Mouse (Mus musculus) ES-E14 (cell line): ENCODE measurements around the gene 5330417H12Rik. TPM values are rescaled to one million over a fixed set of nuclear protein-coding genes. Genes with fewer than 3 reads are reported as not detected.
A peak's percentile ranks its signal among the peaks of the same experiment; 100 is the strongest.

Experiments used
- DNase-seq: peaks from one replicate; pipeline ENCODE4 v3.0.0-alpha.2; 2013; ENCODE audit warnings: low read depth, low spot score
- H3K27ac ChIP-seq: 2 replicates; pipeline ENCODE4 v1.5.1; 2012; ENCODE audit warnings: low read depth, mild to moderate bottlenecking, low read length, moderate library complexity, mixed read lengths; ENCODE audit not compliant: poor library complexity, insufficient read depth, severe bottlenecking
- H3K36me3 ChIP-seq: 2 replicates; pipeline ENCODE4 v1.6.1; 2012; ENCODE audit warnings: mild to moderate bottlenecking, low read length, moderate library complexity, mixed read lengths; ENCODE audit not compliant: control insufficient read depth, poor library complexity, insufficient read depth, severe bottlenecking
- H3K4me1 ChIP-seq, 2 experiments: fragments of 150-350 bp in 1 of 2; sonication (generic) in 1 of 2; 2 replicates each; pipeline ENCODE4 v1.6.1; 2012; ENCODE audit warnings: low read length in 2 of 2, mild to moderate bottlenecking in 1 of 2, mixed read lengths in 1 of 2; ENCODE audit not compliant: control insufficient read depth in 2 of 2, insufficient read depth in 2 of 2, poor library complexity in 1 of 2
- H3K4me3 ChIP-seq, 2 experiments: fragments of 150-350 bp in 1 of 2; sonication (generic) in 1 of 2; 2 replicates each; pipeline ENCODE4 v1.5.1; 2012; ENCODE audit warnings: low read length in 2 of 2, low read depth in 1 of 2, mild to moderate bottlenecking in 1 of 2, mixed read lengths in 1 of 2; ENCODE audit not compliant: insufficient read depth in 1 of 2, poor library complexity in 1 of 2, severe bottlenecking in 1 of 2
- H3K9ac ChIP-seq: 2 replicates; pipeline ENCODE4 v1.6.1; 2012; ENCODE audit warnings: low read depth, mild to moderate bottlenecking, low read length, mixed read lengths; ENCODE audit not compliant: poor library complexity, insufficient read depth, severe bottlenecking
- H3K9me3 ChIP-seq: fragments of 150-350 bp; sonication (generic); 2 replicates; pipeline ENCODE4 v1.6.1; 2012; ENCODE audit warnings: low read depth, mild to moderate bottlenecking, low read length; ENCODE audit not compliant: control insufficient read depth, insufficient read depth
- CHD2 ChIP-seq: IDR thresholded peaks from 2 replicates; pipeline ENCODE4 v1.6.1; 2014; ENCODE audit warnings: mild to moderate bottlenecking, low read depth, low read length, inconsistent platforms
- HCFC1 ChIP-seq: IDR thresholded peaks from 2 replicates; pipeline ENCODE4 v1.6.1; 2012; ENCODE audit warnings: low read length, inconsistent platforms, borderline replicate concordance; ENCODE audit not compliant: insufficient read depth
- MAFK ChIP-seq: IDR thresholded peaks from 2 replicates; pipeline ENCODE4 v1.6.1; 2014; ENCODE audit warnings: mild to moderate bottlenecking, low read depth, low read length, inconsistent platforms; ENCODE audit not compliant: insufficient read depth
- ZC3H11A ChIP-seq: IDR thresholded peaks from 2 replicates; pipeline ENCODE4 v1.6.1; 2012; ENCODE audit warnings: low read depth, mild to moderate bottlenecking, inconsistent platforms, low read length, borderline replicate concordance
- ZNF384 ChIP-seq: IDR thresholded peaks from 2 replicates; pipeline ENCODE4 v1.6.1; 2012; ENCODE audit warnings: low read depth, low read length, inconsistent platforms
- in situ Hi-C, 2 experiments: fragments of 600-800 bp; cut with MboI; formaldehyde crosslinking; loops; one replicate each; pipeline ENCODE4 v1.15.1; 2025; ENCODE audit warnings: low sequenced_read_pairs in 2 of 2, inconsistent platforms in 1 of 2; ENCODE audit not compliant: unreplicated experiment in 2 of 2
- total RNA-seq: library from RNA; depleted of rRNA; stranded (reverse); fragments of 300-350 nt; gene quantifications from 2 replicates; pipeline ENCODE4 v1.2.3, GENCODE M21; 2012

Gene 5330417H12Rik
- total RNA-seq, 1 experiment, result not detected

DNA sequence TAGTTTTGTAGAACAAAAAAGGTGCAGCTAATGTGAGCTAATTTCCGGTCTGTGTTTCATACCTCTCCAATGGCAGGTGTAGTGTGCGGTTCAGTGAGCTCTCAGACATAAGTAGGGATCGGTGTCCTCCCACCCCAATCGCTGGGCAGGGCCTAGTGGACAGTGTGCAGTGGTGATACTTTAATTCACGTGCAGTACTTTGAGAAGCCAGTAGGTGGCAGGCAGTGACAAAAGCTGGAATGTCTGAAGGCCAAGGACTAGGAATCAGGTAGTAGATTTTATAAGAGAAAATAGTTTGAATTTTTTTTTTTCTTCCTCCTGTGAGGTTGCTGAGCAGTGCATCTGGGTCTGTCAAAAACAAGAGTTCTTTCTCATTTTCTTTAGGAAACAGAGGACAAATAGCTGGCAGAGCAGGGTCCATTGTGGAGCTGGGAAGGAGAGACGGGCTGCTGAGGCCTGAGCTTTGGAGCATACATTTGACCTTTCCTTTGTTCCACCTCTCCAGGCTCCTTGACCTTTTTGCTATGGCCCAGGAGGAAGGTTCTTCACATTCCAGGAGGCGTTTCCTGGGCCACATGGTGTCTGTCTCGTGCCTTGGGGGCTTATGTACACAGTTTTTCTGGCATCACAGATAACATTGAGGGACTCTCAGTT, 36.4 kb upstream of the 5330417H12Rik start:
- Histone ChIP-seq H3K27ac (no peak overlapping the region), H3K4me3 (no peak overlapping the region), H3K4me1 (peaks cover 7 to 41% of the 10 kb centered on the region in 2 experiments), H3K9ac (no peak overlapping the region), H3K9me3 (no peaks in the 10 kb centered on the region), H3K36me3 (no peaks in the 10 kb centered on the region)
- no peak for TF ChIP-seq CHD2
- TF ChIP-seq HCFC1, result no peak
- peak; percentile 48; the same call in 1 of the 2 replicates for TF ChIP-seq ZNF384
- no peak for TF ChIP-seq MAFK
- TF ChIP-seq ZC3H11A, result peak; percentile 35; the same call in 1 of the 2 replicates
- in situ Hi-C loops, result no loop called here
- DNase-seq, result peak; percentile 65

DNA sequence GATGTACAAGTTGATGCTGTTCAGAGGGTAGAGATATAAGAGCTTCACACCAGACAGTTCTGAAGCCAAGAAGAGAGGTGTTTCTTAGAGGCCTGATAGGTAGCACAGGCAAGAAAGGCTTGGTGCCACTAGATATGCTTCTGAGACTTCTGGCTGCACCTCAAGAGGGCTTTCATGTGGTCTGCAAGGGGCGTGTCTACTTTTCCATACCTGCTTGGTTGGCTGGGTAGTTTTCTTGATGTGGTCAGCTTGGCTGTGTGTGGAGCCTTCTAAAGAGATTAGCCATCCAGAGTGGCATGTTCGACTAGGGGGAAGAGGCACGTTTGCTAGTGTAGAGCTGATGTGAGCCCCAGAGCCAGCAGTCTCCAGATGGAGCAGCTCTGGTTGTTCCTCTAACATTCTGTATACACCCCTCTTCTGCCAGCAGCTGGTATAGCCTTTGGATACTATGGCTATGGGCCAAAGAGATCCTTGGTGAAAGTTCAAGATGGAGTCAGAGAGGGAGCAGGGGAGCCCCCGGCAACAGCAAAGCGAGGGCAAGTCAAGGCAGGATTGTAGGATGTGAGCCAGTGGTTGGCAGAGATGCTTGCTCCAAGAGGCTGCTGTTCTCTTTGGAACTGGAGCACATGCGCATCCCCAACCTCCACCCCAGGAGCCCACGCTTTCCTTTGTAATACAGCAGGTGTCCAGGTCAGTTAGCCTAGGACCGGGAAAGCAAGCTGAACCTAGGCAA, 34.4 kb upstream of the 5330417H12Rik start:
- DNase-seq, result no peak
- H3K9ac ChIP-seq, result peak overlapping the region; percentile 33; the same call in 1 of the 2 replicates
- H3K4me1 ChIP-seq, result peaks cover 4 to 25% of the 10 kb centered on the region in 2 experiments
- H3K27ac ChIP-seq, result no peak overlapping the region
- no peaks in the 10 kb centered on the region for H3K9me3 ChIP-seq
- TF ChIP-seq MAFK, result no peak
- no peak for TF ChIP-seq CHD2
- TF ChIP-seq ZNF384, result no peak
- TF ChIP-seq ZC3H11A, result no peak
- TF ChIP-seq HCFC1, result no peak
- no peak overlapping the region for H3K4me3 ChIP-seq
- H3K36me3 ChIP-seq, result no peaks in the 10 kb centered on the region
- in situ Hi-C loops, result no loop called here

DNA sequence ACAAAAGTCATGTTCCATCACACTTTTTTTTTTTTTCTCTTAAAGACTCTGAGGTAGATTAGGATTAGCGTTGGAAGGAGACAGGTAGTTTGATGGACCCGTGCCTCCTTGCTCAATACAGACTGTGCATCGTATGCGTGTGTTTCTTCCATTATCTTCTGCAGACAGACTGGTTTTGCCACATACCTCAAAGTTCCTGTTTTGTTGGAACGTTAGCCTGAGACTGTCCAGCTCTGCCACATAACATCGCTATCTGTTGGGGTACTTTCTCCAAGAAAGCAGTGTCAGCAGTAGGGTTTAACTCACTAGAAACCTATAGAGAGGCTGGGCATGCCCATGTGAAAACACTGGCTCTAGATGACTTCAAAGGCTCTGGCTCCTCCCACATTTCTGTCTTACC, 31.5 kb upstream of the 5330417H12Rik start:
- in situ Hi-C loops, result no loop called here
- H3K9me3 ChIP-seq, result no peaks in the 10 kb centered on the region
- no peak overlapping the region for H3K27ac ChIP-seq
- no peak for TF ChIP-seq ZNF384
- no peak for TF ChIP-seq CHD2
- TF ChIP-seq ZC3H11A, result no peak
- no peak for TF ChIP-seq HCFC1
- no peak for TF ChIP-seq MAFK
- H3K9ac ChIP-seq, result no peak overlapping the region
- H3K4me1 ChIP-seq, result peaks cover 4 to 13% of the 10 kb centered on the region in 2 experiments; a peak in 3 of 4 replicates
- no peak for DNase-seq
- H3K36me3 ChIP-seq, result no peaks in the 10 kb centered on the region
- H3K4me3 ChIP-seq, result no peak overlapping the region

DNA sequence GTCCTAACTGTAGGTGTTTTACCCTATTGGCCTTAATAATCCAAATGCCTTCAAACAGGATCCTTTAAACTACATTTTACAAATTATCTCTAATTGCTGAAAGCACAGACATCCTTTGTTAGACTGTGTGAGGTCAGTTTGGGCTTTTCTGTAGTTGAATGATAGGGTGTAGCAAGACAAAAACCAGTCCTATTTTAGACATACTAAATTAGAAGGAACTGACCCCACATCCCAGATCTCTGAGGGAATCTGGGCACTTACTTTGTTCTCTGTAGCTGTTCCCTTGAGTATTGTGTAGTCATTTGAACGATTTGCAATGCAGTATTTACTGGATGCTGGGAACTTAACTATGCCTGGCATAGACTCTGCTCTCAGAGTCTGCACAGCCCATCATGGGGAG, 26.9 kb upstream of the 5330417H12Rik start:
- Histone ChIP-seq H3K27ac (no peak overlapping the region), H3K4me1 (0 out of 4 replicates have a peak, but pooled peaks cover 0 to 4% of the 10 kb centered on the region in 2 experiments), H3K9ac (no peak overlapping the region), H3K4me3 (no peak overlapping the region), H3K9me3 (no peaks in the 10 kb centered on the region), H3K36me3 (no peaks in the 10 kb centered on the region)
- TF ChIP-seq CHD2 (no peak), ZNF384 (no peak)
- DNase-seq, result no peak
- in situ Hi-C loops, result no loop called here
